Mouse (Mus musculus): ENCODE data around the gene Lrrc8c. TPM values are rescaled to one million over a fixed set of nuclear protein-coding genes. Genes with fewer than 3 reads are reported as not detected.
"Not testable (repeated sequence)": the region's sequence is repeated elsewhere in the genome, so short reads cannot be mapped to it uniquely, and the experiment has no call there.

The Lrrc8c gene
- polyA plus RNA-seq, 1 experiment from 2014 or later: 14.0 TPM

GRCm38 (mm10) chr5:105635576-105635975 lies 116.4 kb downstream of the Lrrc8c start:
- no peak overlapping the region for H3K27ac ChIP-seq
- H3K9me3 ChIP-seq: no peaks in the 10 kb centered on the region
- H3K4me3 ChIP-seq: no peak overlapping the region
- H3K36me3 ChIP-seq: no peaks in the 10 kb centered on the region
- WGBS: 76% methylated on average over 6 of the region's 6 CpGs
- H3K9ac ChIP-seq: no peak overlapping the region
- no peaks in the 10 kb centered on the region for H3K4me1 ChIP-seq (replicated peaks)
- ATAC-seq (ENCODE audit: low FRiP score): no peak
- H3K27me3 ChIP-seq: no peaks in the 10 kb centered on the region
- H3K4me2 ChIP-seq: no peak overlapping the region

DNA sequence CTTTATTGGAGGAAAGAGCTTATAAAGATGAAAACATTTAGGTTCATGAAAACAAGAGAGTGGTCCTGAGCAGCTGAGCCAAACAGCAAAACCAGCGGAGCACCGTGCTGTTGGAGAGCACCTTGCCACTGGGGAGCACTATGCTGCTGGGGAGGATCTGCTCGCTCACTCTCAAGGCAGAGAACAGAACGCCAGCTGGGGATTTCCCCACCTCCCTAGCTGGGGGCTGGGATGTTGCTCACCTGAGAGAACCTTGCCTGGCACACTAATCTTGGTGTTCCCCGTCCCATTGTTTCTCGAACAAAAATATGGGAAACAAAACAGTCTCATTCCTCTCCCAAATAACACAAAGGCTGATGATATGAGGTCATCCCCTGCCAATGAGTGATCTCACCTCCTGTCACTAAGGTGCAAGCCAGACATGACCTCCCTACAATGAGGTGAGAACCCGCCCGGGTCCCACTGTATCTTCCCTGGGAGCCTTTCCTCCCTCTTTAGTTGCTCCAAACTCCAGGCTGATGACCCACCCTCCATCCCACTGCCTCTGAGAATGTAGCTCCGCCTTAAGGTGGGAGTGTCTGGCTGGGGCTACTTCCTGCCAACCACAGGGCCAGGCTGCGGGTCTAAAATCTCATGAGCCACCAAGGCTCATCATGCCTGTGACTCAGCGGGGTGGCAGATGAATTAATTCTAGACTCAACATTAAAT lies 117.5 kb downstream of the Lrrc8c start:
- Histone ChIP-seq H3K27ac (no peak overlapping the region), H3K9me3 (no peaks in the 10 kb centered on the region), H3K4me2 (no peak overlapping the region), H3K4me1 (replicated peaks) (no peaks in the 10 kb centered on the region), H3K36me3 (no peaks in the 10 kb centered on the region), H3K9ac (no peak overlapping the region), H3K4me3 (no peak overlapping the region), H3K27me3 (no peaks in the 10 kb centered on the region)
- no peak for ATAC-seq (ENCODE audit: low FRiP score)
- 83% methylated on average over 11 of the region's 11 CpGs for WGBS

DNA sequence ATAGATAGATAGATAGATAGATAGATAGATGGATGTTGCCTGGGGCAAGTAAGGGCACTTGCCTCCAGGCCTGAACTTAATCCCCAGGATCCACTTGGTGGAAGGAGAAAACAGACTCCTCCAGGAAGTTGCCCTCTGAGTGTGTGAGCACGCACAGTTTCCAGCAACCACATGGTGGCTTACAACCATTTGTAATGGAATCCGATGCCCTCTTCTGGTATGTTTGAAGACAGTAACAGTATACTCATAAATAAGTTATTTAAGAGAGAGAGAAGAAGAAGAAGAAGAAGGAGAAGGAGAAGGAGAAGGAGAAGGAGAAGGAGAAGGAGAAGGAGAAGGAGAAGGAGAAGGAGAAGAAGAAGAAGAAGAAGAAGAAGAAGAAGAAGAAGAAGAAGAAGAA lies 119.1 kb downstream of the Lrrc8c start:
- not testable (repeated sequence) for H3K9ac ChIP-seq; ATAC-seq (ENCODE audit: low FRiP score); H3K27ac ChIP-seq; H3K4me1 ChIP-seq (replicated peaks); H3K36me3 ChIP-seq; H3K27me3 ChIP-seq; H3K4me3 ChIP-seq; H3K4me2 ChIP-seq; H3K9me3 ChIP-seq
- WGBS: 92% methylated on average over 2 of the region's 2 CpGs

- H3K4me1 ChIP-seq (replicated peaks): no peaks in the 10 kb centered on the region
- ATAC-seq (ENCODE audit: low FRiP score): no peak
- H3K4me2 ChIP-seq: no peak overlapping the region
- H3K9ac ChIP-seq: no peak overlapping the region
- 89% methylated on average over 6 of the region's 6 CpGs for WGBS
- no peaks in the 10 kb centered on the region for H3K27me3 ChIP-seq
- no peaks in the 10 kb centered on the region for H3K9me3 ChIP-seq
- H3K27ac ChIP-seq: no peak overlapping the region
- no peak overlapping the region for H3K4me3 ChIP-seq
- H3K36me3 ChIP-seq: no peaks in the 10 kb centered on the region
These were observed 119.7 kb downstream of the Lrrc8c start for GRCm38 (mm10) chr5:105638916-105639315.

GRCm38 (mm10) chr5:105639363-105639762 lies 120.2 kb downstream of the Lrrc8c start:
- H3K36me3 ChIP-seq: no peaks in the 10 kb centered on the region
- no peak overlapping the region for H3K9ac ChIP-seq
- H3K27me3 ChIP-seq: no peaks in the 10 kb centered on the region
- no peak overlapping the region for H3K4me2 ChIP-seq
- 94% methylated on average over 11 of the region's 11 CpGs for WGBS
- H3K27ac ChIP-seq: no peak overlapping the region
- H3K4me3 ChIP-seq: no peak overlapping the region
- no peak for ATAC-seq (ENCODE audit: low FRiP score)
- H3K4me1 ChIP-seq (replicated peaks): no peaks in the 10 kb centered on the region
- no peaks in the 10 kb centered on the region for H3K9me3 ChIP-seq

GRCm38 (mm10) chr5:105642517-105642916 lies 123.3 kb downstream of the Lrrc8c start:
- no peaks in the 10 kb centered on the region for H3K27me3 ChIP-seq
- no peak overlapping the region for H3K4me2 ChIP-seq
- 90% methylated on average over 5 of the region's 5 CpGs for WGBS
- H3K9ac ChIP-seq: no peak overlapping the region
- no peaks in the 10 kb centered on the region for H3K9me3 ChIP-seq
- H3K36me3 ChIP-seq: no peaks in the 10 kb centered on the region
- no peak overlapping the region for H3K27ac ChIP-seq
- H3K4me1 ChIP-seq (replicated peaks): no peaks in the 10 kb centered on the region
- no peak for ATAC-seq (ENCODE audit: low FRiP score)
- H3K4me3 ChIP-seq: no peak overlapping the region

- H3K27ac ChIP-seq: no peak overlapping the region
- H3K27me3 ChIP-seq: no peaks in the 10 kb centered on the region
- H3K9me3 ChIP-seq: no peaks in the 10 kb centered on the region
- H3K4me3 ChIP-seq: no peak overlapping the region
- 86% methylated on average over 8 of the region's 8 CpGs for WGBS
- H3K36me3 ChIP-seq: no peaks in the 10 kb centered on the region
- H3K9ac ChIP-seq: no peak overlapping the region
- no peak for ATAC-seq (ENCODE audit: low FRiP score)
- no peaks in the 10 kb centered on the region for H3K4me1 ChIP-seq (replicated peaks)
- no peak overlapping the region for H3K4me2 ChIP-seq
These were observed 124.1 kb downstream of the Lrrc8c start for GRCm38 (mm10) chr5:105643276-105643675.

DNA sequence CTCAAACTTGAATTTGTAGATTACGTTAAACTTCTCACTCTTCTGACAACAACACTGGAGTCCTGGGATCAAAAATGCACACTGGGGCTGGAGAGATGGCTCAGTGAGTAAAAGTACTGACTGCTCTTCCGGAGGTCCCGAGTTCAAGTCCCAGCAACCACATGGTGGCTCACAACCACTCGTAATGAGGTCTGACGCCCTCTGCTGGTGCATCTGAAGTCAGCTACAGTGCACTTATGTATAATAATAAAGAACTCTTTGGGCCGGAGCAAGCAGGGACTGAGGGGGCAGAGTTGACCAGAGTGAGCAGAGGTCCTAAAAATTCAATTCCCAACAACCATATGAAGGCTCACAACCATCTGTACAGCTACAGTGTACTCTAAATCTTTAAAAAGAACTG lies 125.0 kb downstream of the Lrrc8c start:
- H3K9ac ChIP-seq: no peak overlapping the region
- H3K27ac ChIP-seq: no peak overlapping the region
- H3K36me3 ChIP-seq: no peaks in the 10 kb centered on the region
- 90% methylated on average over 6 of the region's 6 CpGs for WGBS
- H3K27me3 ChIP-seq: no peaks in the 10 kb centered on the region
- no peaks in the 10 kb centered on the region for H3K4me1 ChIP-seq (replicated peaks)
- ATAC-seq (ENCODE audit: low FRiP score): no peak
- H3K4me2 ChIP-seq: no peak overlapping the region
- H3K4me3 ChIP-seq: no peak overlapping the region
- H3K9me3 ChIP-seq: no peaks in the 10 kb centered on the region

- WGBS: 97% methylated on average over 7 of the region's 7 CpGs
- no peak overlapping the region for H3K27ac ChIP-seq
- H3K9ac ChIP-seq: no peak overlapping the region
- H3K4me3 ChIP-seq: no peak overlapping the region
- no peak for ATAC-seq (ENCODE audit: low FRiP score)
- no peaks in the 10 kb centered on the region for H3K4me1 ChIP-seq (replicated peaks)
- no peaks in the 10 kb centered on the region for H3K9me3 ChIP-seq
- no peaks in the 10 kb centered on the region for H3K36me3 ChIP-seq
- no peak overlapping the region for H3K4me2 ChIP-seq
- no peaks in the 10 kb centered on the region for H3K27me3 ChIP-seq
These were observed 127.9 kb downstream of the Lrrc8c start for GRCm38 (mm10) chr5:105647094-105647493.

- Histone ChIP-seq H3K36me3 (no peaks in the 10 kb centered on the region), H3K4me2 (no peak overlapping the region), H3K27ac (no peak overlapping the region), H3K4me3 (no peak overlapping the region), H3K9ac (no peak overlapping the region), H3K27me3 (no peaks in the 10 kb centered on the region), H3K9me3 (no peaks in the 10 kb centered on the region), H3K4me1 (replicated peaks) (no peaks in the 10 kb centered on the region)
- ATAC-seq (ENCODE audit: low FRiP score): no peak
- 58% methylated on average over 7 of the region's 7 CpGs for WGBS
These were observed 129.6 kb downstream of the Lrrc8c start for GRCm38 (mm10) chr5:105648648-105649287.

GRCm38 (mm10) chr5:105649514-105650001 lies 130.4 kb downstream of the Lrrc8c start:
- 91% methylated on average over 10 of the region's 10 CpGs for WGBS
- H3K27me3 ChIP-seq: no peaks in the 10 kb centered on the region
- H3K4me1 ChIP-seq (replicated peaks): no peaks in the 10 kb centered on the region
- H3K36me3 ChIP-seq: no peaks in the 10 kb centered on the region
- H3K9ac ChIP-seq: no peak overlapping the region
- H3K4me3 ChIP-seq: no peak overlapping the region
- no peak for ATAC-seq (ENCODE audit: low FRiP score)
- no peaks in the 10 kb centered on the region for H3K9me3 ChIP-seq
- no peak overlapping the region for H3K4me2 ChIP-seq
- H3K27ac ChIP-seq: no peak overlapping the region

GRCm38 (mm10) chr5:105650728-105651479 lies 131.7 kb downstream of the Lrrc8c start:
- H3K4me2 ChIP-seq: no peak overlapping the region
- 89% methylated on average over 8 of the region's 8 CpGs for WGBS
- H3K9me3 ChIP-seq: no peaks in the 10 kb centered on the region
- H3K36me3 ChIP-seq: no peaks in the 10 kb centered on the region
- H3K4me3 ChIP-seq: no peak overlapping the region
- ATAC-seq (ENCODE audit: low FRiP score): no peak
- H3K27ac ChIP-seq: no peak overlapping the region
- no peak overlapping the region for H3K9ac ChIP-seq
- H3K27me3 ChIP-seq: no peaks in the 10 kb centered on the region
- no peaks in the 10 kb centered on the region for H3K4me1 ChIP-seq (replicated peaks)
